Mouse (Mus musculus): ENCODE measurements around the gene Bpifb4. TPM values are rescaled to one million over a fixed set of nuclear protein-coding genes. Genes with fewer than 3 reads are reported as not detected.

The Bpifb4 gene
- total and polyA plus RNA-seq, 3 experiments = not detected

DNA sequence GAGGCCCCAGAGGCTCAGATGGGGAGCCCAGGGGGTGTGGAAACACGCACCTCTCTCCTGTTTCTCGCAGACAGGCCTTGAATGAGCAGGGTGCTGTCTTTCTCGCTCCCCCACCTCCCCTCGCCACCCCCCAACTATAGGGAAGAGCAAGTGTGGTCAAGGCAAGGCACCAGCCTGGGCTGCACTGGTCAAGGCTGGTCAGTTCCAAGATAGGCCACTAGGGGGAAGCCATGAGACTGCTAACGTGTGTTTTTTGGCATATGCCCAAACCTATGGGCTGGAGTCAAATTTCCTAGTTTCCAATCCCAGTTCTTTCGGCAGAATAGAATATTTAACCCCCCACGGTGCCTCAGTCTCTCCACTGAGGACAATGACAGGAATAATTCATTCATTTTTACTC lies 57.8 kb downstream of the Bpifb4 start:
- no peak overlapping the region for H3K4me2 ChIP-seq (ENCODE audit: insufficient read depth, low read depth, poor library complexity, severe bottlenecking)
- peaks cover 93% of the 10 kb centered on the region for H3K27me3 ChIP-seq (replicated peaks)
- no peak overlapping the region for H3K27ac ChIP-seq (ENCODE audit: insufficient read depth, low read depth)
- dilution Hi-C loops (cut with MboI; ENCODE audit: extremely low pct_ligation_motif_present, extremely low pct_unique_long_range_greater_than_20kb, low sequenced_read_pairs) (no loop called here), in situ Hi-C loops (cut with MboI; ENCODE audit: low pct_ligation_motif_present, low pct_unique_long_range_greater_than_20kb, low sequenced_read_pairs) (no loop called here)
- no peak overlapping the region for H3K9ac ChIP-seq (ENCODE audit: insufficient read depth, low read depth)
- H3K9me3 ChIP-seq (replicated peaks; ENCODE audit: low read length) = no peaks in the 10 kb centered on the region
- no peaks in the 10 kb centered on the region for H3K4me1 ChIP-seq (ENCODE audit: control insufficient read depth in 1 of 2, insufficient read depth in 2 of 2)
- H3K79me2 ChIP-seq (replicated peaks; ENCODE audit: control insufficient read depth, extremely low read depth, insufficient read depth, poor library complexity, severe bottlenecking) = no peaks in the 10 kb centered on the region
- H3K4me3 ChIP-seq (replicated peaks in 1 of 3; ENCODE audit: low read depth in 2 of 3, low read length in 2 of 3, poor library complexity in 1 of 3) = no peak overlapping the region
- peak; percentile 43 for DNase-seq (ENCODE audit: extremely low read depth)
- TF ChIP-seq SMC3 (IDR thresholded peaks at IDR 0.05; ENCODE audit: low read depth, low read length) (peak; percentile 70), CTCF (conservative IDR thresholded peaks at IDR 0.05 in 1 of 2, IDR thresholded peaks at IDR 0.05 in 1 of 2; ENCODE audit: low read depth in 2 of 2, low read length in 2 of 2) (peak; percentile 80 to 90), RAD21 (IDR thresholded peaks at IDR 0.05; ENCODE audit: low read depth, low read length) (peak; percentile 53), JUND (conservative IDR thresholded peaks at IDR 0.05; ENCODE audit: low read depth, low read length) (no peak)
- H3K36me3 ChIP-seq (replicated peaks in 1 of 2; ENCODE audit: control insufficient read depth in 1 of 2, insufficient read depth in 1 of 2, low read length in 1 of 2) = no peaks in the 10 kb centered on the region

- H3K4me1 ChIP-seq (ENCODE audit: control insufficient read depth in 1 of 2, insufficient read depth in 2 of 2) = no peaks in the 10 kb centered on the region
These were observed 62.5 kb downstream of the Bpifb4 start for GRCm38 (mm10) chr2:154000501-154000900.

GRCm38 (mm10) chr2:154001056-154001455 lies 63.0 kb downstream of the Bpifb4 start:
- TF ChIP-seq JUN (IDR thresholded peaks at IDR 0.05; ENCODE audit: insufficient read depth, low read depth, low read length) = no peak
- no peak for TF ChIP-seq ETS1 (conservative IDR thresholded peaks at IDR 0.05; ENCODE audit: low read depth, low read length)
- TF ChIP-seq USF1 (IDR thresholded peaks at IDR 0.05; ENCODE audit: low read depth, low read length) = no peak
- no peak for TF ChIP-seq NRF1 (IDR thresholded peaks at IDR 0.05; ENCODE audit: low read depth, low read length)
- no peak for TF ChIP-seq USF2 (conservative IDR thresholded peaks at IDR 0.05; ENCODE audit: low read depth, low read length)
- no peak for TF ChIP-seq ZKSCAN1 (IDR thresholded peaks at IDR 0.05; ENCODE audit: borderline replicate concordance, low read depth, low read length)
- no peak for TF ChIP-seq PAX5 (IDR thresholded peaks at IDR 0.05; ENCODE audit: low read length)
- H3K79me2 ChIP-seq (replicated peaks; ENCODE audit: control insufficient read depth, extremely low read depth, insufficient read depth, poor library complexity, severe bottlenecking) = no peaks in the 10 kb centered on the region
- DNase-seq (ENCODE audit: extremely low read depth) = no peak
- H3K36me3 ChIP-seq (replicated peaks in 1 of 2; ENCODE audit: control insufficient read depth in 1 of 2, insufficient read depth in 1 of 2, low read length in 1 of 2) = no peaks in the 10 kb centered on the region
- in situ Hi-C loops (cut with MboI; ENCODE audit: low pct_ligation_motif_present, low pct_unique_long_range_greater_than_20kb, low sequenced_read_pairs) = no loop called here
- H3K27ac ChIP-seq (ENCODE audit: insufficient read depth, low read depth) = no peak overlapping the region
- no peaks in the 10 kb centered on the region for H3K9me3 ChIP-seq (replicated peaks; ENCODE audit: low read length)
- no peak overlapping the region for H3K4me3 ChIP-seq (replicated peaks in 1 of 3; ENCODE audit: low read depth in 2 of 3, low read length in 2 of 3, poor library complexity in 1 of 3)
- no peak overlapping the region for H3K4me2 ChIP-seq (ENCODE audit: insufficient read depth, low read depth, poor library complexity, severe bottlenecking)
- H3K9ac ChIP-seq (ENCODE audit: insufficient read depth, low read depth) = no peak overlapping the region
- H3K27me3 ChIP-seq (replicated peaks) = peaks cover 96% of the 10 kb centered on the region
- H3K4me1 ChIP-seq (ENCODE audit: control insufficient read depth in 1 of 2, insufficient read depth in 2 of 2) = no peaks in the 10 kb centered on the region
- dilution Hi-C loops (cut with MboI; ENCODE audit: extremely low pct_ligation_motif_present, extremely low pct_unique_long_range_greater_than_20kb, low sequenced_read_pairs) = no loop called here

More at GRCm38 (mm10) chr2:154000501-154000900, 62.5 kb downstream of the Bpifb4 start:
- Histone ChIP-seq H3K9ac (ENCODE audit: insufficient read depth, low read depth) (no peak overlapping the region), H3K79me2 (replicated peaks; ENCODE audit: control insufficient read depth, extremely low read depth, insufficient read depth, poor library complexity, severe bottlenecking) (no peaks in the 10 kb centered on the region), H3K4me2 (ENCODE audit: insufficient read depth, low read depth, poor library complexity, severe bottlenecking) (no peak overlapping the region), H3K9me3 (replicated peaks; ENCODE audit: low read length) (no peaks in the 10 kb centered on the region), H3K27ac (ENCODE audit: insufficient read depth, low read depth) (no peak overlapping the region), H3K27me3 (replicated peaks) (peaks cover 94% of the 10 kb centered on the region), H3K36me3 (replicated peaks in 1 of 2; ENCODE audit: control insufficient read depth in 1 of 2, insufficient read depth in 1 of 2, low read length in 1 of 2) (no peaks in the 10 kb centered on the region), H3K4me3 (replicated peaks in 1 of 3; ENCODE audit: low read depth in 2 of 3, low read length in 2 of 3, poor library complexity in 1 of 3) (no peak overlapping the region)
- DNase-seq (ENCODE audit: extremely low read depth) = no peak
- TF ChIP-seq CTCF (conservative IDR thresholded peaks at IDR 0.05 in 1 of 2, IDR thresholded peaks at IDR 0.05 in 1 of 2; ENCODE audit: low read depth in 2 of 2, low read length in 2 of 2) = no peak
- TF ChIP-seq EP300 (IDR thresholded peaks at IDR 0.05; ENCODE audit: low read length) = no peak
- no peak for TF ChIP-seq NELFE (IDR thresholded peaks at IDR 0.05; ENCODE audit: low read depth, low read length)
- no peak for TF ChIP-seq JUND (conservative IDR thresholded peaks at IDR 0.05; ENCODE audit: low read depth, low read length)
- TF ChIP-seq CHD1 (IDR thresholded peaks at IDR 0.05; ENCODE audit: low read depth, low read length) = no peak
- no peak for TF ChIP-seq SIN3A (IDR thresholded peaks at IDR 0.05; ENCODE audit: low read length)
- no peak for TF ChIP-seq KAT2A (IDR thresholded peaks at IDR 0.05; ENCODE audit: insufficient replicate concordance, low read length)
- no peak for TF ChIP-seq USF1 (IDR thresholded peaks at IDR 0.05; ENCODE audit: low read depth, low read length)
- no peak for TF ChIP-seq E2F4 (IDR thresholded peaks at IDR 0.05; ENCODE audit: insufficient replicate concordance, low read depth, low read length)
- no peak for TF ChIP-seq ZMIZ1 (IDR thresholded peaks at IDR 0.05; ENCODE audit: low read depth, low read length)
- TF ChIP-seq MAX (IDR thresholded peaks at IDR 0.05; ENCODE audit: low read length) = no peak
- TF ChIP-seq TBP (conservative IDR thresholded peaks at IDR 0.05; ENCODE audit: low read depth, low read length) = no peak
- no peak for TF ChIP-seq IRF4 (IDR thresholded peaks at IDR 0.05; ENCODE audit: low read depth, low read length)
- TF ChIP-seq NRF1 (IDR thresholded peaks at IDR 0.05; ENCODE audit: low read depth, low read length) = no peak
- no peak for TF ChIP-seq ZNF384 (IDR thresholded peaks at IDR 0.05; ENCODE audit: low read depth, low read length)
- dilution Hi-C loops (cut with MboI; ENCODE audit: extremely low pct_ligation_motif_present, extremely low pct_unique_long_range_greater_than_20kb, low sequenced_read_pairs) (no loop called here), in situ Hi-C loops (cut with MboI; ENCODE audit: low pct_ligation_motif_present, low pct_unique_long_range_greater_than_20kb, low sequenced_read_pairs) (no loop called here)
